Mouse (Mus musculus) ES-E14 (cell line): ENCODE measurements around the gene Prickle2.

ENCODE experiments used
- MAFK ChIP-seq: IDR thresholded peaks from 2 replicates; pipeline ENCODE4 v1.6.1; 2014; ENCODE audit warnings: mild to moderate bottlenecking, low read depth, low read length, inconsistent platforms; ENCODE audit not compliant: insufficient read depth
- ZNF384 ChIP-seq: IDR thresholded peaks from 2 replicates; pipeline ENCODE4 v1.6.1; 2012; ENCODE audit warnings: low read depth, low read length, inconsistent platforms

DNA sequence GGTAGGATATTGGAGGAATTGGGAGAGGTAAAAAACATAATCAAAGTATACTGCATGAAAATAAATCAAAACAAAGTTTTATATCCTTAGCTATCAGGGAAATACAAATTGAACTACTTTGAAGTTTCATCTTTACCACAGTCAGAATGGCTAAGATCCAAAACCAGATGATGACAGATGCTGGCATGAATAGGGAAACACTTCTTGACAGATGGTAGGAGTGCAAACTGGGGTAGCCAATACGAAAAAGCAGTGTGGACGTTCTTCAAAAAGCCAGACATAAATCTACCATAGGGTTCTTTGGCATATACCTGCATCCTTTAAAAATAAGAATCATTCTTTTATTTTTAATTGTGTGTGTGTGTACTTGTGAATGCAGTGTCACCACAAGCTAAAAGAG, 360.8 kb downstream of the Prickle2 start:
- no peak for TF ChIP-seq MAFK
- no peak for TF ChIP-seq ZNF384
